Mouse (Mus musculus) small intestine, adult 2 months (tissue): ENCODE measurements around the gene Taok2.

Experiments used
- CTCF ChIP-seq: fragments of 200-500 bp; IDR thresholded peaks from 2 replicates; pipeline ENCODE4 v1.5.1; 2012; ENCODE audit warnings: low read depth, mild to moderate bottlenecking, control low read depth, inconsistent platforms, low read length, moderate library complexity, mixed read lengths; ENCODE audit not compliant: insufficient replicate concordance, insufficient read length; ENCODE audit errors: extremely low read depth
- POLR2A ChIP-seq: fragments of 200-500 bp; IDR thresholded peaks from 2 replicates; pipeline ENCODE4 v1.6.1; 2012; ENCODE audit warnings: low read depth, mild to moderate bottlenecking, control low read depth, inconsistent platforms, low read length, moderate library complexity

GRCm38 (mm10) chr7:126825403-126825802, 59.1 kb downstream of the Taok2 start:
- no peak for TF ChIP-seq POLR2A
- TF ChIP-seq CTCF: no peak
